Mouse (Mus musculus) layer of hippocampus, postnatal 10 days (tissue): Measurements from ENCODE around the gene Kcnh5. TPM values are rescaled to one million over a fixed set of nuclear protein-coding genes. Genes with fewer than 3 reads are reported as not detected.

ENCODE experiments used
- DNase-seq, 2 experiments: peaks; one replicate each; pipeline ENCODE4 v3.0.0; 2021; ENCODE audit warnings: low spot score in 2 of 2
- long read RNA-seq: library from polyadenylated mRNA; stranded (forward); transcript quantifications from one replicate; pipeline ENCODE4 v2.0.0, GENCODE M21; 2023
- total RNA-seq, 2 experiments: library from RNA; stranded (reverse); gene quantifications; 2 replicates each; pipeline ENCODE4 v1.2.3; 2021

The Kcnh5 gene
- total RNA-seq = 1 to 10 TPM; 7.0 to 8.0 TPM
- long read RNA-seq = 0 reads

DNA sequence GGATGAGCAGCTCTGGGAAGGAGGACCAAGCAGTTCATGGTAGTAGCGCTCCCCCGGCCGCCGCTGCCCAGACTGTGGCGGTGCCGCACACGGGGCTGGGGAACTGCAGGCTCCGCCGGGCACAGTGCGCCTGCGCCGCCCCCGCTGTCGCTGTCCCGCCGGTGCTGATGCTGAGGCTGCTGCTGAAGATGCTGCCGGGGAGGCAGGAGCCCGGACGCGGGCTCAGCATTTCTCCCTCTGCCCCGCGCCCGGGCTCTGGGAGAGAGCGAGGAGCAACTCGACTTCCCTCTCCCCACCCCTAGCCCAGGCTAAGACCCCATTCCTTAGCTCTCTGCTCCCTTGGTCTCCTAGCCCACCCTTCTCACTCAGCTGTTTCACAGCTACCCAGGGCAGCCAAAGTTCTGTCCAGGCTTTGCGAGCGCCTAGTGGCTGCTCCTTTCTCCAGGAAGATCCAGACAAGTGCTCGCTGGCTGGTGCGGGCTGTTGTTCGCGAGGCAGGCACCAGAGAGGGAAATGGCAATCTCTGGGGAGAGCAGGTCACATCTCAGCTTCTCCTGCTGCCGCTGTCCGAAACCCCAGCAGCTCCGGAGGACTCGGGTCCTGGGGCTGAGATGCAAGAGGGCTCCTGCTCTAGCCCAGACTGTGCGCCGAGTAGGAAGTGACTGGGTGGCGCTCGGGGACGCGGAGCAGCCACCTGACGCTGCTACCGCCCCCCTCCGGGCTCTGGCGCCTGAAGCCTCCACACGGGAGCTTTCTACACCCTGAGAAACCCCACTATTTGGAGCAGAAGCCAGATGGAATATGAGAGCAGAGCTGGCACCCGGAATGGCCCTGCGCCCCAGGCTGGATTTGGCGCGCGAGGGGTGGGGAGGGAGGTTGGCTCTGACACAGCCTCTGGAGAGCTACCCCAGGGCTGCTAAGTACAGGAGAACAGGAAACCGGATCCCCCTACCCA lies at the start of gene Kcnh5:
TSS of gene Kcnh5 (minus strand) at position 642 of the 955 bp plus-strand sequence.
- peak; percentile 61 to 67 for DNase-seq

DNA sequence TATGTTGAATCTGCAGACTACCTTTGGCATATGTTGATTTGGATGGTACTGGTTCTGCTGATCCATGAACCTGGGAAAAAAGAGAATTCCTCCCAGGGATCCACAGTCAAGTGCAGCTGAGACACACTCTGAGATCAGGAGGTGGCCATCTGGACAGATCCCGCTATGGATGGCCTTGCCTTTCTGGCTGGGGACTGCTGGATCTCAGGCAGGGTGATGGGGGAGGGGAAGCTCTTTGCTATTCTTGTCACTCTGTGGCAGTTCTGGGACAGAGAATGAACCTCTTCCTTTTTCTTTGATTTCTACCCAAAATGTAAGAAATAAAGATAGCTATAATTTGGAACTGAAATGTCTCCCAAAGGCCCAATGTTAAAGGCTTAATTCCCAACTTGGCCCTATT lies 46.8 kb upstream of the Kcnh5 start:
- DNase-seq = no peak

DNA sequence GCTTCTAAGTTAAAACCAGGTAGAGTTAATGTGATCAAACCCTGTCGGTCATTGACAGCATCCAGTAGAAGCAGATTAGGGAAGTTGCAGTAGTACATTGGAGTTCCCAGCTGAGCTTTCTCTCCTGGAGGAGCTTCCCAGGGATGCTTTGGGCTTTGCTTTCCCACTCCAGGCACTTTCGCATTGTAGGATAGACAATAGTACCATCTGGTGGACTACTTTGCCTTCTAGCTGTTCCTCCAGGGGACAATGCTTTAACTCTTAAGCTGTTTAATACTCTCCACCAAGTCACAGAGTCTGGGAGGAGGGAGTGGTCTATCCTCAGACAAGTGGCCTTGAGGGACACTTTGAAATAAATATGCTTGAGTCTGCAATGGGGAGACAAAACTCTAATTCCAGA lies 12.3 kb upstream of the Kcnh5 start:
- DNase-seq = no peak

DNA sequence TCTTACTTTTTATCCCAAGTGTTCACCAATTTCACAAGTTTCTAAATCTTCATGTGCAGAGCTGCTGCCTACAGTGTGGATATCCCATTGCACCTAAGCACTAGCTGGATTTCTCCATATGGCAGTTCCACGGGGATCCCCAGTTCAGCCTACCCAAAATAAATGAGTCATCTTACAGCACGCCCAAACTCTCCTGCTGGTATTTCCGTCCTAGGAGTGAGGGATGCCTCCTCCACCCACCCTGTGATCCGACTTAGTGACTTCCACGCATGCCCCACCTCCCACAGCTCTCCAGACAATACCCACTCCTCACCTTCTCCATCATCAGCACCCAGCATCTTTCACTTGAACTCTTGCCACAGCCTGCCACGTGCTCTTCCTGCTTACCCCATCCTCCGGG lies 5.5 kb upstream of the Kcnh5 start:
- no peak for DNase-seq

DNA sequence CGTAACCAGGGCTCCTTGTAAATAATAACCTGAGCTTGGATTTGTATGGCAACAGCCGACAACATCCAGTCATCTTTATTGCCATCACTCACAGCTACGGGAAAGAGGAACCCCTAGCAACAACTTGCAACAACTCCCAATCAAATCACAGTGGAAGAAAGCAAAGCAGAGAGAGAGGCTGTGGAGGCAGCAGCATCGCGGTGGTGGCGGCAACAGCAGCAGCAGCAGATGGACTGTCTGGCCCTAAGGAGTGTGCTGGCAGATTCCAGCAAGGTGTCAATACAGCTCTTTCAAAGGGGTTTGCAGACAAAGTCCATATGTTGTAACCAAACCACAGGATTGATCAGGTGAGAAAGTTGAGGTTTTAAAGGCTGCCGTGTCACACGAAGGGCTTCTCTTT lies 2.4 kb upstream of the Kcnh5 start:
- peak; percentile 14 to 18 for DNase-seq

DNA sequence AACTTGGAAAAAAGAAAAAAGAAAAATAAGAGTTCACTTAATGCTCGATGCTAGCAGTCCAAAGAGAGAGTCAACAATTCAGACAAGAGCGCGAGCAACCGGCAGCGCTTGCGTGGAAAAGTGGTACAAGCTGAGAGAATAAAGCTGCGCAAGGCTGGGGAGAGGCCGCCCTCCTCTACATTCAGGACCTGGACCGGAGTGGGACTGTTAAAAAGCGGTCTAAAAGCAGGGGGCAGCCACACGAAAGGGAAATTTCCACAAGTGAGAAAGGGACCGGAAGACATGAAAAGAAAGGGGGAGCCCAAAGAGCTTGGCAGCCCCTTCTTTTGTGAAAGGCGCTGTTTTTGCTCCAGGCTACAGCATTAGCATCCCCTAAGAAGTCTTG lies 506 bp upstream of the Kcnh5 start:
- peak; percentile 8 to 26 for DNase-seq

DNA sequence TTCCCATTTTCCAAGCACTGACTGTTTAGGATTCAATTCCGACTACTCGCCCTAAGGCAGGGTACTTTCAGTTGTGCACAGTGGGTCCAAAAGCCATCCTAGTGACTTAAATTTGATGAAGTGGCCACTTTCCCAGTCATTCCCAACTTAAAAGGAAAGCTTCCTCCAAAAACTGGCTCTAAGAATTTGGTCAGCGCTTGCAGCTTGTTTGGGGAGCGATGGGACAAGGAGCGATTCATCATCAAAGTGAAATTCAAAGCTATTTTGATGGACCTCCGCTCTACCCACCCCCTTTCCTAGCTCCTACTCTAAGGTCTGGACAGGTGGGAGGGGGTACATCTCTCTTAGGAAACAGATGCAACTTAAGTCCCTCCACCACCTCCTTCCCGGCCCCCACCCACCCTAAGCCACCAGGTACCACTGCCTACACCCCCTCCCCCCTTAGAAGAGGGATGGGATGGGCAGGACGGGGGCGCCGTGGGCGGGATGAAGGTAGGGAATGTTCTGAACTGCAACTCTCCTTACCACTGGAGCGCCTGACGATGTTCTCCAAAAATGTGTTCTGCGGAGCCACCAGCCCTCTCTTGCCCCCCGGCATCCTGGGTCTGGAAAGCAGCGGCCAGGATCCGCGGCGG lies 1.1 kb downstream of the Kcnh5 start:
- no peak for DNase-seq

DNA sequence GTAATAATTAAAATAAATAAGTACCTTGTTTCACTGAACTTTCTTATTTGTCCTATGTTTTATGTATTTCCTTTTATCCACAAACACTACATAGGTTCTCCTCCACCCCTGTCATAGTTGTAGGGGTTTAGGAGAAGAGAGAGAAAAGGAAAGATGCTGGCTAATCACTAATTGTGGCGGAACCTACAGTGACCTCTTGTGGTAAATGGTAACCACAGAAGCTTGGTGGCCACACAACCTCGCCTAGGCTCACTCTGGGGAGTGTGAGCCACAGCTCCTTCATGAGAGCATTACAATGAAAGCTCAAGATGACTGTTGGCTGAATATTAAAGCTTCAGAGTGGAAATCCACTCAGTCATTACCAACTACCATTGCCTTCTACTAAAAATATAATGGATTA lies 6.2 kb downstream of the Kcnh5 start:
- DNase-seq = peak in 1 of 2 experiments; percentile 21

DNA sequence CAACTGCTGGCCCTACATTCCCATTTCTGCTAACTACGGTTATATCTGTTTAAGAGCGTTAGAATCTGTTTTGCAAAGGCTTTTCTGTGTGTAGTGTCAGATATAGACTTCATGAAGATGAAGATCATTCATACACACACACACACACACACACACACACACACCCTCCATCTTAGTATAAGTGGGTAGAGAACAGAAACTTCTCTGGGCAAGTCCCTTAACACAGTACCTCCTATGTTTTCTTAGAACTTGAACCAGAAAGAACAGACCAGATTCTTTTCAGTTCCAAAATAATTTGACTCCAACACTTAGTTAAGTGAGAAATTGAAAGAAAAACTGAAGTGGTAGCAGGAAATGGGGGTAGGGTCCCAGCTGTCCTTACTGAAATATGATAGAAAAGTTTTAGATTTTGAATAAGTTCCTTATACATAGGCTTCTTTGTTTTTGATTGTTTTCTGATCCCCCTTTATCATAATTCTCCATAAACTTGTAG lies 24.0 kb downstream of the Kcnh5 start:
- no peak for DNase-seq

DNA sequence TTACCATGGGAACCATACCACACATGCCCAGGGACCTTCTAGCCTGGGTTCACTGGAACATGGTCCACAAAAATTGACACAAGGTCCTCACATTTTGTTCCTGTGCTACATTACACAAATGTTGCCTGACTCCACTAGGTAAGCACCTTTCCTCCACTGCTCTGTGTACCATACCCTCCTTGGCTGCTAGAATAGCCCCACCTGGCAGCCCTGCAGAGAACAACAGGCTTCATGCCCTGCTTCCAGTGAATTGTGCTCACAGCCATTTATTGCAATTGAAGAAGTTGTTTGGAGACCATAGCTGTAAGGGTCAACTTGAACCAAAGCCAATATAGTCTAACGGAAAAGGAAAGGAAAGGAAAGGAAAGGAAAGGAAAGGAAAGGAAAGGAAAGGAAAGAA lies 37.3 kb downstream of the Kcnh5 start:
- DNase-seq = no peak

DNA sequence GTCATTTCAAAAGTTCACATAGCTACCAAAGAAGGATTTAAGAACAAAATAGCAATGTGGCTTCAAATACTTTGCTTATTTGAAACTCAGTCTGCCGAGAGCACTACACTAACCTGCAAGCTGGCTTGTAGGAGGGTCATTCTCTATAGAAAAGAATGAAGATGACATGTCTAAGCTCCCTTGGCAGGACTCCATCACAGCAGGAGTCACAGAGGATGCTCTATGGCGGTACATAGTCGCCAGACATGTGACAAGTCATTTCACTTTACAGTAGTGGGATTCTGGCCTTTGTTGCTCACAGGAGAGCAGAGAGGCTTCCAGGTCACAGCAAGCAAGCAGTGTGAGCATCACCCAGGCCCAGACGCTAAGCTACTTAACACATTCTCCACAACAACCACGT lies 85.2 kb downstream of the Kcnh5 start:
- no peak for DNase-seq

DNA sequence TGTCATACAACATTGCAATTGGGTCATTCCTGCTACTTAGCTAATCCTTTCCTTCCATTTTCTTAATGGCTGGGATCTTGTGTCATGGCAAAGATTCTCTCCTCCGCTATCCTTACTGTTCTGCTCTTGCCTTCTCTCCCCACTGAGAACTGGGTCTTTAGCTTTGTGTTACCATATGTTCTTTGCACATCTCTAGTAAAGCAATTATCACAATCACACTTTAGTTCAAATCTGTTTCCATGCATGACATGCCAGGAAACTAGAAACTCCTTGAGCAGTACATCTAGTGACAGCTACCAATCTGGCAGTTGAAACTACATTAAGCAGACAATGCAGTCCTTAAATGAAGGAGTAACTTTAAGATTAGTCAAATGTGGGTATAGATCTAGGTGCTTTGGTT lies 86.2 kb downstream of the Kcnh5 start:
- DNase-seq = no peak

DNA sequence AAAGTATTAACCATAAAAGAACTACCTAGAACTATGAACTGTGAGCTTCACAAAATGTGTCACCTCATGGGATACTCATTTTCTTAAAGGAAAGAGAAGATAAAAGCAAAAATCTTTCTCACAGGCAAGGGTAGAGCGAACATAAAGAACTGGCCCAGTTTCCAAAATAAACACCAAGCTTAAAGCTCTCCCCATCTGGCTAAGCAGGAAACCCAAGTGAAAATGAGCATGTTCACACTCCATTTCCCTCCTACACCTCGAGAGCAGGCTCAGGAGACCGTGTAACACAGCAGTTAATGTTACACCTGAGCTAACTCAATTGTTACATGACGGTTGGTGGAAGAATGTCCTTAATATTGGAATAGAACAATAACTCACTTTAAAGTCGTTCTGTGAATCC lies 100.0 kb downstream of the Kcnh5 start:
- DNase-seq = no peak

DNA sequence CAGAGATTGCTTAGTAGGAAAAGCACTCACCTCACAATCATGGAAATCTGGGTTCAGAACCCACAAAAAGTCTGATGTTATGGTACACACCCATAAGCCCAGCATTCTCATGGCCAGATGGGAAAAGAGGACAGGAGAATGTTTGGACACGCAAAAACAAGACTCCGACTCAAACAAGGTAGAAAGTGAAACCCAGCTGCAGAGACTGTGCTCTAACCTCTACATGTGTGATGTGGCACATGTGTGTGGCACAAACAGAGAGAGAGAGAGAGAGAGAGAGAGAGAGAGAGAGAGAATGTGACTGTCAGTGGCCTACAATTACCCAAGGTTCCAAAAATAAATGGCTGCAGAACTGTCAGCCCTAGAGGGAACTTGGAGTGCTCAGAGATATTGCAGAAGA lies 106.1 kb downstream of the Kcnh5 start:
- no peak for DNase-seq

DNA sequence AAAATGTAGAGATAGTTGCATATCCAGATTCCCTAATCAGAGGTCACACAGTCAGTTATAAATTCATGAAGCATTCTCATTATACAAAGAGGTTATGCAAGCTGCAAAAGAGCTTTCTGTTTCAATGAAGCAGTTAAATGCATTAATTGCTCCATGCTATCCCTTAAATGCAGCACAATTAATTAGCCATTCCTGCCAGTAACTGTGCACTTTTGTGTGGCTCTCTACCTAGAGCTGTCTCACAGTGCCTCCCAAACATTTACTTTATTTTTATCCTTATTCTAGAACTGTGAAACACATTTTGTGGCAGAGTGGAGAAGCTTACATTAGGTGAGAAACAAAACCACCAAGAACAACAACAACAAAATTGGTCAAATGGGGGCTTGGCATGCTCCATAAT lies 114.6 kb downstream of the Kcnh5 start:
- no peak for DNase-seq

DNA sequence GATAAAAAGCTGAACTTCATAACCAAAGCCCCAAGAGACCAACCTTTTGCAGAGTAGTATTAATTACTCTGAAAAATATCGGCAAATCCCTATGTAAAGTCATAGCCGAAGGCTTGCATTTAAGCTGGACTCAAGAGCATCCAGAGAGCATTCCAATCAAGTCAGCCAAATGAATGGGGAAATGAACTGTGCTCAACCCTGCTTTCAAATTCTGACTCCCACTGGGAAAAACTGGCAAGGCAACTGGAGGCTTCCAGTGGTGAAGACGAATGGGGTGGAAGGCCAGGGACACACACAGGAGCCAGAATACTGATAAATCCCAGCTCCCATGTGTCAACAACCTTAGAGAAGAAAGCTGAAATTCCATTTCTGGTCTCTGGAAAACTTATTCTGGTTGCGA lies 115.4 kb downstream of the Kcnh5 start:
- DNase-seq = no peak

DNA sequence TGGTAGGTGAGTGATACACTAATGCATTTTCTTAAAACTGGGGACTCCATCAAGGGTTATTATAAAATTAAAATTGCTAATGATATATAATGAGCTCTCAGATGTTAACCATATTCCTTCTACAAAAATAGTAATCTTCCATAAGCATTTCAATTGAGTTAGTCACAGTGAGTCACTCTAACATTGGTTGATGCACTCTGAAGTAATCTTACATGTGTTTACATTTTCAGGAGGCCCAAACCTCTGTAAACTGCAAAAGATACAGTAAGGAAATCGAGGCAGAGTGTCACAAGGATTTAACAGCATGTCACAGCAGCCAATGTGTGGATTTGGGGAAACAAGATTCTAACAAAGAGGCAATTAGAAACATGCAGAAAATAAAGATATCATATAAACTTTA lies 123.4 kb downstream of the Kcnh5 start:
- DNase-seq = no peak

DNA sequence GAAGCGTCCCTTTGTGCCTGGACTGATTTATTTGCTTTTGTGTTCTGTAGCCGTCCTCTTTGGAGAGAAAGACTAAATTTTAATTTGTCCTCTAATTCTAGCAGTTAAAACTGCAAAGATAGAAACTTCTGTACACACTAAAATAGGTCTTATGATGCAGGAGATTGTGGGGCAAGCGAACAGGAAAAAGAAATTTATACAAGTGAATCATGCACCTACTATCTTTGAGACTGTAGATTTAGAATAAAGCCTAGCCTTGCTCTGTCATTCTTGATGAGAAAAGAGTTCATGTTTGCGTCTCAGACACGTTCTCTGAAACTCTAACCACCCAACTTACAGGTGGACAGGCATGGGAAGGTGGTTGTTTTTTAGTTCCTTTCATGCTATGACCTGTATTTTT lies 140.4 kb downstream of the Kcnh5 start:
- no peak for DNase-seq

DNA sequence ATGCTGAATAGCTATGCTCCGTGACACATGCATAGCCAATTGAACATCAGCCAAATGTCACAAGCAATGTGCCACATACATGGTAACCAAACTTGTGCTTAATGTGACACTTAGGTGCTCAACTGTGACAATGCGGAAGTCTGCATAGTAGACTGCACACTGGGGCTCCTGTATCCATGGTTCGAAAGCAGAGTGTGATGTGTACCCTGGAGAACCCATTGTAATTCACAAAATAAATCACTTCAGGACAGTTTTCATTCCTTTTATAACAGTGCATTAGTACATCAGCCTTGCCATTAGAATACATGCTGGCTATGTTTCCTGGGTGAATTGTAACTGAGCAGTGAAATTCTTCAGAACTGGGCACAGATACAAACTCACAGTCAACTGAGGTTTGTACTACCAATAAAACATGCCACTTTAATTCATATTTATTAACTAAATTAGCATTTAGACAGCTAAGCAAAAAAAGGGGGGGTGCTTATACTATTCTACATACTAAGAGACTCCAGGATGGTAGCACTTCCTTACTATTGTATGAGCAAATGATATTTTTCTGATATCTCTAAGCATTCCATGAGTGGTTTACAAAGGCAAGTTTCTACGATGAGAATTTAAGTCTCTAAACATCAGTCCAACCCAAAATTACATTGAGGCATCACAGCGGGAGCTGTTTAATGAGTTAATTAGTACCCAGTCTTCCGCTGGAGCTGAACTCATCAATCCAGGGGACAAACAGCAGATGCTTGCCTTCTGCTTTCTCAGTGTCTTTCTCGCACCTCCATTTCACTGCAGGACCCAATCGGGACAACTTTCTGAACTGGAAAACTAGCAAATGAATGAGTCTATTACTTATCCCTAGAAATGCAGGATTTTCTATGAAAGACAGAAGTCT lies 144.9 kb downstream of the Kcnh5 start:
- DNase-seq = no peak

DNA sequence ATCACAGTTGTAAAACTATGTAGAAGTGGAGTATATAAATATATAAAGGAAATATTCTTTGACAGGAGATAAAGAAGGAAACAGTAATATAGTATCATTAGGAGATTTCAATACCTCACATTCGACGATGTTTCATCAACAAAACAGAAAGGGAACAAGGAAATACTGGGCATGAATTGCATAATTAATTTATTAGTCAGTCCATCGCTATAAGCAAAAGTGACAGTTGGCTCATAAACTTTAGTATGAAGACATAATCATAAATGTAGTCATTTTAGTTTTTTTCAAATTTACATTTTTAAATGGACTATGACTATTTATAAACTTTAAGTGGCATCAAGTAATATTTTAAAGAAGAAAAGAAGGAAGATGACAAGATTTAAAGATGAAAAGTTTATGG lies 205.9 kb downstream of the Kcnh5 start:
- no peak for DNase-seq

DNA sequence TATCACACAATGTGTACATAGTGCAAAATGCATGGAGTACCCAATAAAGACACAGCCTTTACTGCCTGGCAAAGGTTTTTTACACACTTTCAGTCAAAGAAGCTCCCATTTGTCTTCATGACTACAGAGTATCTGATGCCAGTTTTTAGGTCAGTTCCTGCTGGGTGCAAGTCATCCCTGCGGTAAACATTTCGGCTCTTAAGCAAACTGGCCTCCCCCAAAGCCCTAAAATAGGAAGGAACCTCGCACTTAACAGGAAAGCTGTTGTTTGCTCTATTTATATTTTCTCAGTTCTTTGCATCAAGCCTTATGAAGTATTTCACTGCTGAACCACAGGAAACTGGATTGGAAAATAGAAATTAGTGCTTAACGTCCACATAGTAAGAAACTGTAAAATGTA lies 207.7 kb downstream of the Kcnh5 start:
- no peak for DNase-seq

DNA sequence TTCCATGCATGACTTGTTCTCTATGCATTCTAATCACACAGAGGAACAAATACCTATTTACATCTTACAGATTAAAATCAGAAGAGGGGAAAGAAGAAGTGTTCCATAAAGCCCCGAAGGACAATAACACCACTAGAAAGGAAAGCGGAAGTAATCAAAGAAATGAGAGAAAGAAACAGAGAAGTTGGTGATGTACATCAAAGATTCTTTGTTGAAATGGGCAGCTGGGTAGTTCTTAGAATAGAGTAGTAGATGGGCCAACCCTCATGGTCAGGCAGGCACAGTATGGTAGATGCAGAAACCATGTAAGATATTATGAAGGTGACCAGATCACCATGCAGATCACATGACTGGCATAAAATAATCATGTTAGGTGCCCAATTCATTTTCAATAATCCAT lies 210.9 kb downstream of the Kcnh5 start:
- DNase-seq = no peak
